Mouse (Mus musculus): ENCODE results near the gene Fam171a2.

Gene Fam171a2

DNA sequence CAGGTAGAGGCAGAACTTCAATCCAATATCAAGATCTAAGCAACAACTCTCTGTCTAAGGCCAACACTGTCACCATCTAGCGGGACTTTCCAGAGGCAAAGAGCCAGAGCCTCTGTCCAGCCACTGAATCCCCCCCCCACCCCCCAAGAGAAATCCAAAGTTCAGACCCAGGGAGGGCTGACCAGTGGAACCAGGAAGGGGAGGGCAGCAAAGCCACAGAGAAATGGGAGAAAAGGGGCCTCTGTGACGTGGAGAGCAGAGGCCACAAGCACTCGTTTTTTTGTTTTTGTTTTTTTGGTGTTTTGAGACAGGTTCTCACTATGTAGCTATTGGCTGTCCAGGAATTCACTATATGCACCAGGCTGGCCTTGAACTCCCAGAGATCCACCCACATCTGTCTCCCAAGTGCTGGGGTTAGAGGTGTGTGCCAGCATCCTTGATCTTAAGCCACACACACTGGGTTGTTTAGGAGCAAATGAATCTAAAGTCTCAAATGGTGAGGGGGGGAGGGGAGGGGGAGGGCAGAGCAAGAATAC lies 37.6 kb downstream of the Fam171a2 start:
- DNase-seq (ENCODE audit: low spot score), result no peak

DNA sequence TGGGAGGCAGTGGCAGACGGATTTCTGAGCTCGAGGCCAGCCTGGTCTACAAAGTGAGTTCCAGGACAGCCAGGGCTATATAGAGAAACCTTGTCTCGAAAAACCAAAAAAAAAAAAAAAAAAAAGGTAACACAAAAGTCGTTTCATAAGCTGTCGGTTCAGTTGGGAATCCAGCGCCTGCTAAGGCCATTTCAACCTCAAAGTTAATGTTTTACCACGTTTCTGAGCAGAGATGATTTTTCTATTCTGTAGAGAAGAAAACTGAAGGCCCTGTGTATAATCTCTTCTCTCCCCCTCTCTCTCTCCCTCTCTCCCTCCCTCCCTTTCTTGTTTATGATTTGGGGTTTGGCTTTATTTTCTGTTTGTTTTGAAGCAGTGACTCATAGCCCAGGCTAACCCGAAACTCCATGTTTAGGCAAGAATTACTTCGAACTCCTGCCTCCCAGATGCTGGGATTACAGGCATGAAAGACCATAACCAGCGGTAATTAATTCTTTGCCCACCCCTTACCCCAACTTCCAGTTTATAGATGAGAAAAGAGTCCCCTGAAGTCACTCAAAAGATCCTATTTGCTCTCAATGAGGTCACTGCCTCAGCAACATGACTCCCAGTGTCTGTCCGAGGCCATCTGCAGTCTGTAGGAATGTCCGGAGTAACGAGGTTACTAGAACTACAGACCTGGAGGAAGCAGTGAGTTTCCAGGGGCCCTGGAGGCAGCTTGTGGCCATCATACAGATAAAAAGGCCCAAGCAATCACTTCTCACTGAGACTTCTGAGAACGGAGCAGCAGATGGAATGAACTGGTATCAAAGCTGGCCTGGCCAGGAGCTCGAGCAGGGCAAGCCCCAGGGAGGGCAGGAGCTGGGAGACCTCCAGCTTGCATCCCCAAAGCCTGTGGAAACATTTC lies 38.3 kb downstream of the Fam171a2 start:
- peak; percentile 58 for DNase-seq (ENCODE audit: low spot score)

DNA sequence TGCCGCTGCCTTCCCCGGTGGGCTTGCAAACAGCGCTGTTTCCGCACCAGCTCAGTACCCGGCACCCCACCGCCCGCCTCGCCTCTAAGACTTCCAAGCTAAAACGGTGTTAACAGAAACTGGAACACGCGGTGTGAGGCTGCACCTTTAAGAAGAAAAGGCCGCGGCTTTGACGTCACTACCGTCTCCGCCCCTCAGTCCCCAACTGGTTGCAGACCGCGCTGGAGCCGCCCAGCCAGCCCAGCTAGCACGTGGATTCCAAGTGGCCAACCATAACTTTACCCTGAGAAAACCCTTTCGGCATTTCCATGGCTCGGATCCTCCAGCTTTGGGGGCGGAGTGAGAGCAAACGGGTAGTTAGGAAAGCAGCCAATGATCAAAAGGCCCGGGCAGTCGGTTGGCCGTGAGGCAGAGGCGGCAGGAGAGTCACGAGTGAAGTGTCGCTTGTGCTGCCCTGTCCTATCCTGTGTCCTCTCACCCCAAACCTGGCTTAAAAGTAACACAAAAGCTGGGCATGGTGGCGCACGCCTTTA lies 39.1 kb downstream of the Fam171a2 start:
- peak; percentile 97 for DNase-seq (ENCODE audit: low spot score)

DNA sequence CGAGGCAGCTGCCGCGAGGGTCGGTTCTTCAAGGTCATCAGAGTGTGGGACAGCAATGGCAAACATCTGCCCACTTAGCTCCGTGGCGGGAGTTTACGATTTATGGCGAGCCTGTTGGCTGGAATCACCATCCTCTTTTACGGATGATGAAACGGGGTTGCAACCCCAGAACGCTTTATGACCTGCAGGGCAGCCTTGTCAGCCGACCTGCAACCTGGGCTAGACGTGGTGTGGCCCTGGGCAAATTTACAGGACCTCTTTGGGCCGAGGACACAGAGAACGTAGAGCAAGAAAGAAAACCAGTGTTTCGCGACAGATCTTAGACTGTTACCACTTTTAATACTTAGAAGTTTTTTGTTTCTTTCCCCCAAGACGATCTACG lies 39.7 kb downstream of the Fam171a2 start, which contains the start of gene Slc25a39:
TSS of gene Slc25a39 (minus strand) at position 113 of the 382 bp plus-strand sequence.
- DNase-seq (ENCODE audit: low spot score), result peak; percentile 79

DNA sequence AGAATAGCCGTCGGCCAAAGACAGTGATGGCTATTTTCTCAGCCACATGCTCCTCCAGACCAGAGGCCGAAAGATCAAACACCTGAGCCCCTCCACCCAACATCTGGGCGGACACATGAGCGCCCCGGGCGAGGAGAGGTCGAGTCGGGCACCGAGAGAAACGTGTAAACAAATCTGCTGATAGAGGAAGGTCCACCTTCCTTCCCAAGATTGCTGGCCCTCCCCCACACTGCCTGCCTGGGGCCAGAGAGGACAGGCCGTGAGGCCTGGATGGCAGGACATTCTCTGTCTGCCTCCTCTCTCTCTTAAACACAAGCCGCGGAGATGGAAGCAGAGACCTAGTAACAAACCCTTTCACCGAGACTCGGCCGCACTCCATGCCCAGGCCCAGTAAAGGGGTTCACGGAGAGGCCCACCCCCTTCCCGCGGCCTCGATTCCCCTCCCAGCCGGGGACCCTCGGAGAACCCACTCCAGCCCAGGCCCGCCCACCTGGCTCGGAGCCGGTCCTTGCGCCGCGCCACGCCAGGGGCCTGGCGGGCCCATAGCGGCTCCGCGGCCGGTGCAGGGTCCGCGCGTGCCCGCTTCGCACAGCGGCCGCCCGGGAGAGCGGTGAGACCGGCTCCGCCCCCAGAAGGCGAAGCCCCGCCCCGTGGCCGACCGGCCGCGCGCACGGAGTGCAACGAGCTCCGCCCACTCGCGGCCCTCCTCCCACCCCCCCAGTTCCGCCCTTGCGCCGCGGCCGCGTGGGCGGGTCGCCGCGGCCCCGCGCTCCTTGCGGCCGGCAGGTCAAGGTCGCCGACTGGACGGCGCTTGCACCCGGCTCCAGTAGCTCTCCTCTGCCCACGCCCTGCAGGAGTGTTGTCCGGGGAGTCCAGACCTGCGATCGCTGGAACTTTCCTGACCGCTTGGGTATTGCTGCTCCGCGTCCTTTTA lies 40.3 kb downstream of the Fam171a2 start:
- DNase-seq (ENCODE audit: low spot score), result peak; percentile 93

DNA sequence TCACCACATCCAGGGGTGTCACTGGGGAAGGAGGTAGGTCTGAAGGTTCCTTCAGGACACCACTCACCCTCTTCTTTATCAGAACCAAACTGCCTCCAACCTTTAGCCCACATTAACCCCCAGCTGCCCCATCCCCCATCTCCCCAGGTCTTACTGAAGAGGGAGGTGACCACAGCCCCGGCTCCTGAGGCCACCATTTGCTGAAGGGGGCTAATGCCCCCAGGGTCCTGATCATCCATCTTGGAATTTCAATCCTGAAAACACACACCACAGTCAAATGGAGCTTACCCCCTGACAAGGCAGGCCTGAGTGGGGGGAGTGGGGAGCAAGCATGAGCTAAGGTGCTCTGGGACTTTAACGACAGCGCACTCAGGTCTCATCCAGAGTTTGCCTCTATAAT lies 41.1 kb downstream of the Fam171a2 start:
- DNase-seq (ENCODE audit: low spot score), result no peak

DNA sequence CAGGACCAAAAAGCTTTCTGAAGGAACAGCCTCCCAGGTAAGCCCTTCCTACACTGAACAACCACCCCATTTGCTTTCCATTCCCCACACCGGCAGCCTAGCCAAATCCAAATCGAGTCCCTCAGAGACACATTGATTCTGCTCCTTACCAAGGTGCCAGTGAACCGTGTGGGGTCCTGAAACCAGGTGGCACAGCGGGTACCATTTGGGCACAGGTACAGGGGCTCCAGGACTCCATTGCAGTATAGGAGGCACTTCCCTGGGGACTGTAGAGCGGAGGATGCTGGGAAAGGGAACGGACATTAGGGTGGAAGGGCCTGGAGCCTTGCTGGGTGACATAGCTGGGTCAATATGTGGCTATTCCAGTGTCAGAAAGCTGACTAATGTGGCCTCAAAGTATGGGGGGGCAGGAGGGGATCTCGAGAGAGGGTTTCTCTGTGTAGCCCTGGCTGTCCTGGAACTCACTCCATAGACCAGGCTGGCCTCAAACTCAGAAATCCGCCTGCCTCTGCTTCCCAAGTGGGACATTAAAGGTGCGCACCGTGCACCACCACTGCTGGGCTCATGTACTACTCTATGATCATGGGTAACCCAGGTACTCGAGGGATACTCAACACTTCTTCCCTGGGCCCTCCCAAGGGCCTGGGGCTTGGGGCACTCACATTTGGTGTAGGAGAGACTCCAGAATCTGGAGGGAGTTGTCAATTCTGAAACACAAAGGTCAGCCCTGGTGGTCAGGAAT lies 41.8 kb downstream of the Fam171a2 start:
- no peak for DNase-seq (ENCODE audit: low spot score)

DNA sequence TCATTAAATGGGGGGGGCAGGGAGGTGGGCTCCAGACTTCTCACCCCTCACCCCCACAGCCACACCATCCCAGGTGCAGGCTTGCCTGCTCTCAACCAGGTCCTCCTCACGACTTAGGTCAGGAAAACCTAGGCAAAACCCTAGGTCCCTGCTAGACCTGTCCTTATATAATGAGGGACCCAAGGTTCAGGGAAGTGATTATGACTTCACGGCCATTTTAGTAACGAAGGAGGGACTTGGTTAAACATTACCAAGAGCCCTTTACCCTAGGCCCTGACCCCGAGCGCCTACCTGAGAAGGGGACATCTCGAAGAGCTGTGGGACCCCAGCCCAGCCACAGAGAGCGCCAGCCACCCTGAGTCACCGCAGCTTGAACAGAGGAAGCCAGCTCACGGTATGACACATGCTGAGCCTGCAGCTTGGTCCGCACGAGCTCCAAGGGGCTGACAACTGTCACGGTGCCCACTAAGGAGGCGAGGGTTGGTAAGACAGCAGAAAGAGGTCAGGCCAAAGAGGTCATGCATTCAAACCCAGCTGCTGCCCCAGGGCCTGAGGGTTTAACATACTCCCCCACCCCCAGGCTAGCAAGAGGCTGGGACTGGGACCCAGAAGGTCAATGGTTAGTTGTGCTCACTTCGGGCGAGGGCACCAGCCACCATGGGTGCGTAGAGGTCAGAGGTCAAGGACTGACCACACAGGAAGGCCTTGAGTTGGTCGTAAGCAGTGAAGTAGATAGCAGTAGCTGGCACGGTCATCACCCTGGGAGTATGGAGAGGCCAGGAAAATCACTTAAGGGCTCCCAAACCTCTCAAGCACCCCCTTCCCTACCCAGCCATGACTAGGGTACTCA lies 43.1 kb downstream of the Fam171a2 start:
- DNase-seq (ENCODE audit: low spot score), result no peak

DNA sequence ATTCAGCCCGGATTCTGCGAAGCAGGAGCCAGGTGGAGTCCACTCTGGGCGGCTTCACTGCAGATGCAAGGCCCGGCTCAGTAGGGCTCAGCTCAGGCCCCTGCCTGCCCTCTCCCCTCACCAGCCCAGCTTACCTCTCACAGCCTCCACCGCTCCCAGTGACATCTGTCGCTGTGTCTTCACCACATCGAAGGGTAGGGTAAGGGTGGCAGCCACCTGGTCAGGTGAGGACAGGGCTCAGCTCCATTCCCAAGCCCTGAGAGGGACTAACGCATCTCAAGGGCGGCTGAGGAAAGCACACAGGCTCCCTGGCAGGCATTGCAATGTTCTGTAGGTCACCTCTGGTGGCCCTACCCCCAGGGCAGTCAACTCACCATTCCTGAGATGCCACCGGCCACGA lies 43.8 kb downstream of the Fam171a2 start:
- DNase-seq (ENCODE audit: low spot score), result no peak

DNA sequence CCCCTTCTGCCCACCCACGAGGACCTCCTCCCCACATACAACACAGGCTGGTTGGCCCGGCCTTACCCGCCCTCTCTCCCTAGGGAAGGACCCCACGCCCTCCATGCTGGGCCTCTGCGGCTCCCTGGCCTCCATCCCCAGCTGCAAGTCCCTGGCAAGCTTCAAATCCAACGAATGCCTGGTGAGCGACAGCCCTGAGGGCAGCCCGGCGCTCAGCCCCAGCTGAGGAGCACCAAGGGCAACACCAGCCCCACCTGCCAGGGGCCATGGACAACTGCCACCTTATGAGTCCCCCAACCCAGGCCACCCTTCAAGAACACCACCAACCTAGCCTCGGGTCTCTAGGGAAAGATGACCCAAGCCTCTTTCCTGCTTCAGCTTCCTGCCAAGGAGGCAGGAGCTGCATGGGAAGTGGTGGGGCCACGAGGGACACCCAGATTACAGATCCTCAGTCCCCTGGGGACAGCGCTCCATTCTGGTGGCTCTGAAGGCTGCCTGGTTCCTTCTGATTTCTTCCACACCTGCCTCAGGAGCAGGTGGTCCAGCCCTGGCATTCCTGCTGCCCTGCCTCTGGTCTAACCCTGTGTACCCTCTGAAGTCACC lies 45.5 kb downstream of the Fam171a2 start:
- DNase-seq (ENCODE audit: low spot score), result peak; percentile 54

DNA sequence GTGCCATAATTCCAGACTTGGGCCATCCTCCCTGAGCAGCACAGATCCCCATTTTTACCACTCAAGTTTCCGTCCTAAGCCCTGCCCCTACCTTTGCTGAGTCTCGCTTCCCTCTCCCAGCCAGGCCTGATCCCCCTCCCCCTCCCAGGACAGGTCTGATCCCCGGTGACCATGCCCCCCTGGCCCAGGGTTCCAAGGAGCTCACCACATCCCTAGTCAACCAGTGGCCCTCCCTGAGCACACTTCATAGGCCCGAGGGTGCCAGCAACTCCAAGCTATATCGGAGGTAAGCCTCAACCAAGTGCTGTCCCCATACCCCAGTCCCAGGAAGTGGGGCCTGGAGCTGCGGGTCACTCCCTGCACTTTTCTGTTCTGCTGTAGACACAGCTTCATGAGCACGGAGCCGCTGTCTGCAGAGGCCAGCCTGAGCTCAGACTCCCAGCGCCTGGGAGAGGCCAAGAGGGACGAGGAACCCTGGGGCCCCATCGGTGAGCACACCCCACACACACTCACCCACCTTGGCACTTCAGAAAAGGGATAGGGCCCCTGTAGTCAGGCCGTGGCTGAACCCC lies 46.9 kb downstream of the Fam171a2 start:
- no peak for DNase-seq (ENCODE audit: low spot score)

DNA sequence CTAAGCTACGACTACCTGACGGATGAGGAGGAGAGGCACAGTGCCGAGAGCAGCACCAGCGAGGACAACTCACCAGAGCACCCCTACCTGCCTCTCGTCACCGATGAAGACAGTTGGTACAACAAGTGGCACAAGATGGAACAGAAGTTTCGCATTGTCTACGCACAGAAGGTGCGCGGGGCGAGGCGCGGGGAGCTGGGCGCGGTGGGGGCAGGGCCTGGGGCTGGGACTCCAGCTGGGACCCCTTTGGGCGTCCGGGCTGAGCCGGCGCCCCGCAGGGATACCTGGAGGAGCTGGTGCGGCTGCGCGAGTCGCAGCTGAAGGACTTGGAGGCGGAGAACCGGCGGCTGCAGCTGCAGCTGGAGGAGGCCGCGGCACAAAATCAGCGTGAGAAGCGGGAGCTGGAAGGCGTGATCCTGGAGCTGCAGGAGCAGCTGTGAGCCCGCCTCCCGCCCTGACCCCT lies 47.8 kb downstream of the Fam171a2 start:
- no peak for DNase-seq (ENCODE audit: low spot score)

DNA sequence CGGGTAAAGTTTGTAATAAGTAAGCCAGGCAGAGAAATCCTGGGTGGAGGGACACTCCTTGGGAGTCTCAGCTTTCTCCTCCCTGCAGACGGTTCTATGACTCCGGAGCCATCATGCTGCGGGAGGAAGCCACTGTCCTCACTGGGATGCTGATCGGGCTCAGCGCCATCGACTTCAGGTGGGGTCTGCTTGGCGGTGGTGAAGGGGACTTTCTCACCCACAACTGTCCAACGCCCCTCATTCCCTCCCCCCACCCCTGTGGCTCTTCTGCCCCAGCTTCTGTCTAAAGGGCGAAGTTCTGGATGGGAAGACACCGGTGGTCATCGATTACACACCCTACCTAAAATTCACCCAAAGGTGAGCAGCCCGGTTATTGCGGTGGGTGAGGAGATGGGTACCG lies 48.4 kb downstream of the Fam171a2 start:
- no peak for DNase-seq (ENCODE audit: low spot score)

DNA sequence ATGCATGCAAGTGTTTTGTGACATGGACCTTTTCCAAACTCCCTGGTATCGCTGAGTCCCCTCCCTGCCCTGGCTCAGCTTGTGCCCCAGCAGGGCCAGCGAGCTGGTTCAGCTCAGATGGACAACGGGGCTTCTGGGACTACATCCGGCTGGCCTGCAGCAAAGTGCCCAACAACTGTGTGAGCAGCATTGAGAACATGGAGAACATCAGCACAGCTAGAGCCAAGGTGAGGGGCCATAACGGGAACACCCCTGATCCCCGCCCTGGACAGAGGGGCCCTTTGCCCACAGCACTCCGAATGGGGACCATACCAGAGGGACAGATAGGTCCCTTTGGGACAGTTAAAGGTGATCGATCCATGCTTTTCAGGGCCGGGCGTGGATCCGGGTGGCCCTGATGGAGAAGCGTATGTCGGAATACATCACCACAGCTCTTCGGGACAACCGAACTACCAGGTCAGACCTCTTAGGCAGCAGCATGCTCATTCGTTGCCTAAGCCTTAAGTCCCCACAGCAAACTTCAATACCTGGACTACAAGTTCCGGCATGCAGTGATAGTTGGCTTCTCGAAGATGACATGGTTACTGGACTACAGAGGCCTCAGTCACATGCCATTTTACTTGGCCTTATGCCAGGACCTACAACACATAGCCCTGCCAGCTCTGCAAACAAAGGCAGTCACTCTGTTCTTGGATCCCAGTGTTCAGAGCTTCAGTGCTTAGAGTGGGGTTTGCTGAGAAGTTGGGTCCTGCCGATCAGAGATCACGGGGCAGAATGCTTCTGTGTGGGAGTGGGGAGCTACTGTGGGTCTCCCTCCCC lies 49.3 kb downstream of the Fam171a2 start:
- DNase-seq (ENCODE audit: low spot score), result peak; percentile 80

DNA sequence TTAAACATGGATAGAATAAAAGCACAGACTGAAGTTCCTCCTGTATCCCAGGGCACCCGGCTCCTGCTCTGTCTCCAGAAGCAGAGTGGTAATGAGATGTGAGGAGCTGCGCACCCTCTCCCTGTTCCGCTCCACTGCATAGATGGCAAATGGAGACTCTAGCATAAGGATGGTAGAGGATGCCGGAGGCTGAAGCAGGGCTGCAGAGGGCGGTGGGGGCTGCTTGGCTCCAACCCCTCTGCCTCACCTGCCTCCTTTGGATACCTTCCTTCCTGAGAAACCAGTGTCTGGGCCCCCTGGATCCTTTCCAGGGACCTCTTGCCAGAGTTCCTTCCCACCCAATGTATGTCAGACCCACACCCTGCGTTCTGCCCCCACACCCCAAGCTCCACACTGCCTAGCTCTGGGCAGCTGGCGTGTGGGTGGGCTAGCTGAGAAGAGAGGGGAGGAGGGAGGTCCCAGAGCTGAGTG lies 50.8 kb downstream of the Fam171a2 start:
- no peak for DNase-seq (ENCODE audit: low spot score)

DNA sequence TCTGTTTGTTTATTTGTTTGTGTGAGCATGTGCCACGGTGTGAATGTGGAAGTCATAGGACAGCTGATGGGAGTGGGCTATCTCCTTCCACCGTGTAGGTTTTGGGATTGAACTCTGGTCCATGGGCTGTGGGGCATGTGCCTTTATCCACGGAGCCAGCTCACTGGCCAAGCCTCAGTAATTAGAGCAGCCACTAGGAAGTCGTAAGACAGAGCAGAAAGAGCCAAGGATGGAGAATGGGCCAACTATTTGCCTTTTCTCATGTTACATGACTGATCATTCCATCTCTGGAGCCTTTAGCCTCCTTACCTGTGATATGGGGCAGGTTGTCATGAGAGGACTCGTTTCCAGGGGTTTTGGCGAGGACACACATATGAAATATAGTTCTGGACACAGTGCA lies 51.2 kb downstream of the Fam171a2 start:
- no peak for DNase-seq (ENCODE audit: low spot score)

DNA sequence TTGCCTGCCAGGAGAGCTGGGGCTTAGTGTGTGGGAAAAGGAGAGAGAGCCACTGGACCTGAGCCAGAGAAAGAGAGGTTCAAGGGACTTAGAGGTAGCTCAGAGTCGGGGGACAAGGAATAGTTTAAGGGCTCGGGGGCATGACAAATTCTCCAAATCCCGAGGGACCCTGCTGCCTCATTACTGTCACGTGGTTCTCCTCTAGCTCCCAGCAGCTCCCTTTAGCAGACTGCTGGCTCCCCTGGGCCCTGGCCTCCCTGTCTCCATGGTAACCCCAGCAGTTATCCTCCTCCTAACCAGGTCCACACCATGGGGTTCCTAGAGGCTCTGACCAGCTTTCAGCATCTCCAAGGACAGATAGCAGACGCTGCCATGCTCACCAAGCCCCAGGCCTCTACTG lies 52.2 kb downstream of the Fam171a2 start:
- peak; percentile 89 for DNase-seq (ENCODE audit: low spot score)

DNA sequence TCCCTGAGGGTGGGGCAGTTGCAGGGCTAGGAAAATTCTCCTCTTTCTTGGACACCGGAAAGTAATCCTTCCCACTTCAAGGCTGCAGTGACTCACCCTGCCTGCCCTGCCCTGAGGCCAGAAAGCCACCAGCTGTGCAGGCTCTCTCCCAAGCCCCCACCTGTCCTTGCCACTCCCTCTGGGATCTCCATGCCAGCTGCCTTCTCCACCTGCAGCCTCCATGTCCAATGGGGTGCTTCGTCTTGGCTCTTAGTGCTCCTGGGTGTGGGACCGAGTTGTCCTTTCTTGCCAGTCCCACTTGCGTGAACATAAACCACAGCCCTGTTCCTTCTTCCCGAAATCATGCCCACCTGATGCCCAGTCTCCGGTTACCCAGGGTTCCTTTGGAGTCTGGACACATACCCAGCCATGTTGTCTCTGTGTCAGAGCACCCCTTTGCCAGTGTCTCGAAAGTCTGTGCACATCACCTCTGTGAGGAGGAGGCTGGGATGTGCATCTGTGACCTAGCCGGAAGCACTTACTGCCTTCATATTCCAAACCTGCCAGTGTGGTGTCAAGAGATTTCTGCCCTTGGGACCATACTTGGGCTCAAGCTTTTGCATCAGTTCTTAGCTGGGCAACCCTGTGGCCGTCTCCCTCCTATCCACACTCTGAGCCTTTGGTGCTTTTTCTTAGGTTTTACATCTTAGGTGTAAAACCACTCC lies 52.9 kb downstream of the Fam171a2 start:
- peak; percentile 73 for DNase-seq (ENCODE audit: low spot score)

Data from MN1 (cell line).